Mouse (Mus musculus) limb, embryonic 14.5 days (tissue): ENCODE data around the gene Nptx1. TPM values are rescaled to one million over a fixed set of nuclear protein-coding genes. Genes with fewer than 3 reads are reported as not detected.
A peak's percentile ranks its signal among the peaks of the same experiment; 100 is the strongest.

ENCODE experiments used
- ATAC-seq: fragments of 200-750 bp; cut with Nextera tagmentation; 2 replicates; pipeline ENCODE4 v1.8.0; 2017; ENCODE audit warnings: low read depth, moderate number of reproducible peaks, moderate TSS enrichment; ENCODE audit not compliant: low FRiP score
- DNase-seq: peaks from one replicate; pipeline ENCODE4 v3.0.0-alpha.2; 2015; ENCODE audit warnings: low spot score
- H3K27ac ChIP-seq: fragments of 300-500 bp; sonication (generic); replicated peaks from 2 replicates; pipeline ENCODE4 v1.5.1; 2014; ENCODE audit warnings: low read depth, mild to moderate bottlenecking, low read length, moderate library complexity, mixed read lengths
- H3K27me3 ChIP-seq: fragments of 300-500 bp; sonication (generic); 2 replicates; pipeline ENCODE4 v1.6.1; 2014; ENCODE audit warnings: low read length, mixed read lengths; ENCODE audit not compliant: control insufficient read depth, insufficient read depth
- H3K36me3 ChIP-seq: fragments of 300-500 bp; sonication (generic); 2 replicates; pipeline ENCODE4 v1.6.1; 2014; ENCODE audit warnings: mild to moderate bottlenecking, low read length, moderate library complexity, mixed read lengths; ENCODE audit not compliant: control insufficient read depth, insufficient read depth
- H3K4me1 ChIP-seq: fragments of 300-500 bp; sonication (generic); 2 replicates; pipeline ENCODE4 v1.6.1; 2014; ENCODE audit warnings: antibody characterized with exemption, low read length, mixed read lengths; ENCODE audit not compliant: control insufficient read depth, insufficient read depth
- H3K4me2 ChIP-seq: fragments of 300-500 bp; sonication (generic); replicated peaks from 2 replicates; pipeline ENCODE4 v1.6.1; 2014; ENCODE audit warnings: low read depth, mild to moderate bottlenecking, low read length, moderate library complexity; ENCODE audit not compliant: severe bottlenecking
- H3K4me3 ChIP-seq: fragments of 300-500 bp; sonication (generic); replicated peaks from 2 replicates; pipeline ENCODE4 v1.5.1; 2014; ENCODE audit warnings: low read length
- H3K9ac ChIP-seq: fragments of 300-500 bp; sonication (generic); 2 replicates; pipeline ENCODE4 v1.6.1; 2014; ENCODE audit warnings: mild to moderate bottlenecking, low read depth, low read length, moderate library complexity; ENCODE audit not compliant: severe bottlenecking
- H3K9me3 ChIP-seq: fragments of 300-500 bp; sonication (generic); 2 replicates; pipeline ENCODE4 v1.6.1; 2016; ENCODE audit warnings: low read length; ENCODE audit not compliant: control insufficient read depth
- POLR2A ChIP-seq: fragments of 200-500 bp; IDR thresholded peaks from 2 replicates; pipeline ENCODE4 v1.8.0; 2012; ENCODE audit warnings: inconsistent platforms, mild to moderate bottlenecking, moderate library complexity, borderline replicate concordance; ENCODE audit not compliant: insufficient read depth, insufficient read length; ENCODE audit errors: extremely low read depth
- WGBS: fragments of 180-500 bp; shearing (Covaris S2); extraction: QIAGEN DNeasy Blood & Tissue Kit; methylation state at CpG from one replicate; pipeline ENCODE4 v1.1.7; 2014; 5-methylcytosine and 5-hydroxymethylcytosine counted together
- polyA plus RNA-seq, 2 experiments: library from polyadenylated mRNA; depleted of rRNA in 1 of 2; stranded (reverse) in 1 of 2; unstranded in 1 of 2; fragments of >200 nt; fragmentation: Nextera tagmentation in 1 of 2; extraction: Ambion mirVana in 1 of 2; gene quantifications; 2 replicates each; pipeline versions ENCODE4 v1.2.1 to v1.2.3; 2012 to 2014

Gene Nptx1
- polyA plus RNA-seq, 2 experiments, result 1.4 to 2.2 TPM

DNA sequence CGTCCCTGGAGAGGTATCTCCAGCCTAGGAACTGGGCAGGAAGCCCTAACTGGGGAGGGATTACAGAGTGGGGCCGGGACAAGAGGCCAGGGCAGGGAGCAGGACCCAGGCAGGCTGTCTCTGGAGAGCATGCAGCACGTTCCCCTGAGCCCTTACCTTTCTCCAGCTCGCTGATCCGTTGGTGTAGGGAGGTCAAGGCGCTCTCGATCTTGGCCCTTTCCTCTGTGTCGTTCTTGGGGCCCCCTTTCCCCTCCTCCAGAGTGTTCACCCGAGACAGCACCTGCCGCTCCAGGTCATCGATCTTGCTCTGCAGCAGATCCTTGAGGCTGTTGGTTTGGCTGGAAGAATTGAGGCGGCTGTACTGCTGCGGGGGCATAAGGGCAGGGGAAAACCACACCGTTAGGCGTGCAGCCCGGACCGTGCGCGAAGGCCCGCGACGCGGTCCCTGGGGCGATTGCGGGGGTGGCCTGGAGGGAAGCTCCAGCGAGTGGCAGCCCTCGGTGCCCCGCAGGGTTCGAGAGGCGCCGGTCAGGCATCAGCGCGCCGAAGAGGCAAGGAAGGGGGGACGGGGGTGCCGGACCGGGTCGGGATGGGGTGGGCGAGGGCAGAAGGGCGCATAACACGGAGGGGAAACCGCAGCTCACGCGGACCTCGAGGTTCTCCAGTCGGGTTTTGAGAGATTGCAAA is 914 bp downstream of the Nptx1 start:
- Histone ChIP-seq H3K27me3 (peaks cover 74% of the 10 kb centered on the region), H3K9ac (peak overlapping the region; percentile 52), H3K4me1 (peaks cover 20% of the 10 kb centered on the region), H3K9me3 (no peaks in the 10 kb centered on the region), H3K27ac (no peak overlapping the region), H3K4me2 (peak overlapping the region; percentile 99), H3K36me3 (no peaks in the 10 kb centered on the region), H3K4me3 (peak overlapping the region; percentile 53)
- DNase-seq (no peak), ATAC-seq (no peak)
- under 1% methylated on average over 38 of the region's 46 CpGs for WGBS
- TF ChIP-seq POLR2A, result no peak

DNA sequence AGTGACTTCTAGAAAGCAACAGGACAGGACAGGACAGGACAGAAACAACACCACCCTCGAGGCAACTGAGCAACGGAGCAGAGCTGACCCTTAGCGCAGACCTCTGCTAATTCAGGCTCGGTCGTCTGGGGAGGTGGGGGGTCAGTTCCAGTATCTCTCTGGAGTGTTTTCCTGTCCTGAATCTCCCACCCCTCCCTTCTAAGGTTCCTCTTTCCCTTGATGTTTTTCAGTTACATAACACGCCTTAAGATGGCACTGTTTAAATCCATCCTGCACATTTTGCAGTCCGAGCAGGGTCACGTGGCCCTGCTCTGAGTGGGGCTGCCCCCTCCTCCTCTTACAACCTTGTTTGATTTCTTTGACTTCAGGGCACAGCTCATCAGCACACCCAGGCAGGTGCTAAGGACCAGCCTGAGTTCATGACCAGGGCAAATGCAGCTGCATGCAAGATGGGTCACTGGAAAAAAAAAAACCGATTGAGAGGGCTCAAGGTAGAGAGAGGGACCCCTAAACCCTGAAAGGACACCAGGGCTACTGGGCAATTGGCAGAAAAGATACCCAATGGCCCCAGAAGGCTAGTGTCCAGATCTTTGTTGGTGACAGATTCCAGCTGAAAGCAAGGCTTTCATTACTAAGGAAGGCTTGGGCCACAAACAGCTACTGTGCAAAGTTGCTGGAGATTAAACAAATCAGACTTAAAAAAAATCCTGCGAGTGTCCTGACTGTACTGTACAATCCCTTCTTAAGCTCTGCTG is 1.6 kb downstream of the Nptx1 start:
- no peak overlapping the region; the same call in 1 of the 2 replicates for H3K4me2 ChIP-seq
- 0 out of 2 replicates have a peak overlapping the region, but pooled peaks have one; percentile 2 for H3K9ac ChIP-seq
- peaks cover 20% of the 10 kb centered on the region for H3K4me1 ChIP-seq
- 0 out of 2 replicates have a peak overlapping the region, but pooled peaks have one; percentile 1 for H3K4me3 ChIP-seq
- DNase-seq, result no peak
- H3K27me3 ChIP-seq, result peaks cover 72% of the 10 kb centered on the region
- ATAC-seq, result no peak
- TF ChIP-seq POLR2A, result no peak
- no peaks in the 10 kb centered on the region for H3K36me3 ChIP-seq
- H3K9me3 ChIP-seq, result no peaks in the 10 kb centered on the region
- no peak overlapping the region for H3K27ac ChIP-seq
- 5% methylated on average over 10 of the region's 10 CpGs for WGBS

DNA sequence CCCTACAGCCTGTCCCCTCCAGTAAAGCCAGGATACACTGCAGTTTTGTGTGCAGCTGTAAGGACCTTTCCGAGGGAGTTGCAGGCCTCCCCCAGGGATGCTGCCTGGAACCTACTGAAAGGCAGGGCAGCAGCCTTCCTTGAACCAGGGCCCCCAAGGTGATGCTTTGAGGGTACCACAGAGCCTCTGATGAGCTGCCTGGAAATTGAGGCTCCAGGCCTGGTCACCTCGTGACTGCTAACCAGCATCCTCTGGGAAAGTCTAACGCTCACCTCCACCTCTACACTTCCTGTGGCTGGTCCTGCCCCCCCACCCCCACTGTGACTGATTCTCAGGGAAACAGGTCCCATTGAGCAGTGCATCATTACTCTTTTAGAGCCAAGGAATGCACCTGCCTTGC is 2.3 kb downstream of the Nptx1 start:
- Histone ChIP-seq H3K36me3 (no peaks in the 10 kb centered on the region), H3K9ac (no peak overlapping the region), H3K4me2 (no peak overlapping the region), H3K4me1 (peaks cover 20% of the 10 kb centered on the region), H3K27me3 (peaks cover 70% of the 10 kb centered on the region), H3K9me3 (no peaks in the 10 kb centered on the region), H3K4me3 (0 out of 2 replicates have a peak overlapping the region, but pooled peaks have one; percentile 1), H3K27ac (no peak overlapping the region)
- TF ChIP-seq POLR2A, result no peak
- DNase-seq (no peak), ATAC-seq (no peak)
- 35% methylated on average over 3 of the region's 3 CpGs for WGBS

DNA sequence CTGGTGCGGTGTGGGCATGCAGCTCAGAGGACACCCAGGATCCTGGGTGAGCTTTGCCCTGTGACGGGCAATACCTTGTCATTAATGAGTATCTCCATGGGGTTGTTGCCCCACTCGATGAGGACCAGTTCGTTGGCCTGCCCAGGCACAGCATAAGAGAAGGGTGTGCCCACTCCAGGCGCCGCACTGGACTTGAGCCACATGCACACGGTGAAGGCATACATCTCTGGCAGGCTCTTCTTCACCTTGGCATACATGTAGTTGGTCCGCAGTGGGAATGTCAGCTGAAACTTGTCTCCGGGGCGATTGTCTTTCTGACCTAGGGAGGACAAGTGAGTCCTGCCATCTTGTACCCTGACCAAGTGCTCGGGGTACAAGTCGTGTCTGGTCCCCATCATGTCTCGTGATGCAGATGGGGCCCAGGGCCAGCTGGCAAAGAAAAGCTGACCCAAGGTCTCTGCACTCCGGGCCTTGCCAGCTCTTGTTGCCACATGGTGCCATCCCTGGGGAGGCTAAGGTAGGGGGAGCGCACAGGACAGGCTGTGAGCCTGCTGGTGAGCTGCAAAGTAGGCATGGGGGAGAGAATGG is 2.9 kb downstream of the Nptx1 start:
- Histone ChIP-seq H3K4me1 (peaks cover 20% of the 10 kb centered on the region), H3K9me3 (no peaks in the 10 kb centered on the region), H3K4me2 (no peak overlapping the region), H3K27me3 (peaks cover 63% of the 10 kb centered on the region), H3K9ac (no peak overlapping the region), H3K27ac (no peak overlapping the region), H3K36me3 (no peaks in the 10 kb centered on the region), H3K4me3 (no peak overlapping the region)
- ATAC-seq (no peak), DNase-seq (no peak)
- TF ChIP-seq POLR2A, result no peak
- WGBS, result 80% methylated on average over 15 of the region's 15 CpGs

DNA sequence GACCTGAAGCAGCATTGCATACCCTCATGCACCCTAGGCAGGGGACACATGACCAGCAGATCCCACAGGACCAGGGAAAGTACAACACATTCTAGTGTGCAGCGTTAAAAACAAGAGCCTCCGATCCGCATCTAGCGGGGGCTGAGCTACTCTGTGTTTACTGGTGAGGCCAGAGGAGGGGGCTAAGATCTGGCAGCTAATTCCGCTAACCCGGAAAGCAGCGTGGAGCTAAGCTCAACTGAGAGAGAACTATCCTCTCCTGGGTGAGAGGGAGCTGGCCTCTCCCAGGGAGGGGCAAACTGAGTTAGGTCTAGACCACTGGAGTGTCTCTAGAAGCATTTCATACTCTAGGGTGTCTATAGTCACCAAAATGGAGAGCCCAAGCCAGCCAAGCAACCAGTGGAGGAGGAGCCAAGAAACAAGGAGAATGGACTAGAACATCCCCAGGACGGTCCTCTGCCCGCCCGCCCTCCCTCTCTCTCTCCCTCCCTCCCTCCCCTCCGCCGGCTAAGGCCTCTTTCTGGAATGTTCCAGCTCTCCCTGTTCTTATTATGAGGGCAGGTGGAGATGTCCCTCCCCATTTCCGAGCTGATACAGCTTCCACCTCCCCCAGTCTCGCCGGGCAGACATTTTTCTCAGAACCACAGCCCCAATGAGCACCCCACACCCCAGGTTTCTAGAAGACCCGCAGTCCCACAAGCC is 3.6 kb downstream of the Nptx1 start:
- DNase-seq, result no peak

More for the DNA sequence above, 3.6 kb downstream of the Nptx1 start:
- no peak overlapping the region for H3K4me2 ChIP-seq
- no peak for TF ChIP-seq POLR2A
- H3K36me3 ChIP-seq, result no peaks in the 10 kb centered on the region
- no peak for ATAC-seq
- no peak overlapping the region for H3K27ac ChIP-seq
- 37% methylated on average over 13 of the region's 16 CpGs for WGBS
- H3K4me1 ChIP-seq, result peaks cover 15% of the 10 kb centered on the region
- no peaks in the 10 kb centered on the region for H3K9me3 ChIP-seq
- H3K9ac ChIP-seq, result no peak overlapping the region
- no peak overlapping the region for H3K4me3 ChIP-seq
- H3K27me3 ChIP-seq, result peaks cover 56% of the 10 kb centered on the region
